Mouse (Mus musculus): ENCODE results near the gene Sval2. TPM values are rescaled to one million over a fixed set of nuclear protein-coding genes. Genes with fewer than 3 reads are reported as not detected.

The Sval2 gene
- polyA plus RNA-seq (2014; fragmentation: Nextera tagmentation; extraction: Ambion mirVana) = not detected in 2 replicates

- WGBS = 88% methylated on average over 3 of the region's 3 CpGs
- no peaks in the 10 kb centered on the region for H3K9me3 ChIP-seq (ENCODE audit: control insufficient read depth, low read length)
- no peaks in the 10 kb centered on the region for H3K4me1 ChIP-seq (ENCODE audit: control insufficient read depth, insufficient read depth, low read length)
- no peak within 1 kb of the TSS for H3K4me2 ChIP-seq (ENCODE audit: low read depth, low read length)
- no peaks in the 10 kb centered on the region for H3K27me3 ChIP-seq (ENCODE audit: control insufficient read depth, insufficient read depth, low read length)
- no peaks in the 10 kb centered on the region for H3K36me3 ChIP-seq (ENCODE audit: control insufficient read depth, insufficient read depth, low read length)
- no peak within 1 kb of the TSS for H3K27ac ChIP-seq (ENCODE audit: low read depth, low read length)
- no peak within 1 kb of the TSS for H3K4me3 ChIP-seq (ENCODE audit: low read depth, low read length)
- H3K9ac ChIP-seq (replicated peaks; ENCODE audit: low read depth, low read length) = no peak within 1 kb of the TSS
- no peak for ATAC-seq (ENCODE audit: low read depth)
Observed at GRCm38 (mm10) chr6:41852689-41853088, at the start of gene Sval2. TSS of gene Sval2 (plus strand) at chr6:41852989.

GRCm38 (mm10) chr6:41824086-41824485, 28.7 kb upstream of the Sval2 start:
- ATAC-seq (ENCODE audit: low read depth) = no peak
- Histone ChIP-seq H3K27ac (ENCODE audit: low read depth, low read length) (no peak overlapping the region), H3K36me3 (ENCODE audit: control insufficient read depth, insufficient read depth, low read length) (no peaks in the 10 kb centered on the region), H3K4me2 (ENCODE audit: low read depth, low read length) (no peak overlapping the region), H3K27me3 (ENCODE audit: control insufficient read depth, insufficient read depth, low read length) (no peaks in the 10 kb centered on the region), H3K9me3 (ENCODE audit: control insufficient read depth, low read length) (no peaks in the 10 kb centered on the region), H3K4me3 (ENCODE audit: low read depth, low read length) (no peak overlapping the region), H3K9ac (replicated peaks; ENCODE audit: low read depth, low read length) (no peak overlapping the region), H3K4me1 (ENCODE audit: control insufficient read depth, insufficient read depth, low read length) (no peaks in the 10 kb centered on the region)

- Histone ChIP-seq H3K4me1 (ENCODE audit: control insufficient read depth, insufficient read depth, low read length) (no peaks in the 10 kb centered on the region), H3K9me3 (ENCODE audit: control insufficient read depth, low read length) (no peaks in the 10 kb centered on the region), H3K27ac (ENCODE audit: low read depth, low read length) (no peak overlapping the region), H3K9ac (replicated peaks; ENCODE audit: low read depth, low read length) (no peak overlapping the region), H3K4me2 (ENCODE audit: low read depth, low read length) (no peak overlapping the region), H3K36me3 (ENCODE audit: control insufficient read depth, insufficient read depth, low read length) (no peaks in the 10 kb centered on the region), H3K27me3 (ENCODE audit: control insufficient read depth, insufficient read depth, low read length) (no peaks in the 10 kb centered on the region), H3K4me3 (ENCODE audit: low read depth, low read length) (no peak overlapping the region)
- no peak for ATAC-seq (ENCODE audit: low read depth)
- 92% methylated on average over 2 of the region's 2 CpGs for WGBS
Observed at GRCm38 (mm10) chr6:41829516-41829915, 23.3 kb upstream of the Sval2 start.

GRCm38 (mm10) chr6:41847235-41847634, 5.6 kb upstream of the Sval2 start, which contains the start of gene Pip:
TSS of gene Pip (plus strand) at chr6:41847535.
- H3K27me3 ChIP-seq (ENCODE audit: control insufficient read depth, insufficient read depth, low read length) = no peaks in the 10 kb centered on the region
- H3K9me3 ChIP-seq (ENCODE audit: control insufficient read depth, low read length) = no peaks in the 10 kb centered on the region
- no peak within 1 kb of the TSS for H3K9ac ChIP-seq (replicated peaks; ENCODE audit: low read depth, low read length)
- WGBS = 95% methylated on average over 2 of the region's 2 CpGs
- no peak for ATAC-seq (ENCODE audit: low read depth)
- no peaks in the 10 kb centered on the region for H3K4me1 ChIP-seq (ENCODE audit: control insufficient read depth, insufficient read depth, low read length)
- no peaks in the 10 kb centered on the region for H3K36me3 ChIP-seq (ENCODE audit: control insufficient read depth, insufficient read depth, low read length)
- H3K27ac ChIP-seq (ENCODE audit: low read depth, low read length) = no peak within 1 kb of the TSS
- H3K4me2 ChIP-seq (ENCODE audit: low read depth, low read length) = no peak within 1 kb of the TSS
- no peak within 1 kb of the TSS for H3K4me3 ChIP-seq (ENCODE audit: low read depth, low read length)

GRCm38 (mm10) chr6:41864038-41864437, 11.2 kb downstream of the Sval2 start:
- 83% methylated on average over 2 of the region's 2 CpGs for WGBS
- no peaks in the 10 kb centered on the region for H3K9me3 ChIP-seq (ENCODE audit: control insufficient read depth, low read length)
- H3K4me1 ChIP-seq (ENCODE audit: control insufficient read depth, insufficient read depth, low read length) = no peaks in the 10 kb centered on the region
- H3K27me3 ChIP-seq (ENCODE audit: control insufficient read depth, insufficient read depth, low read length) = no peaks in the 10 kb centered on the region
- no peak overlapping the region for H3K4me2 ChIP-seq (ENCODE audit: low read depth, low read length)
- no peak overlapping the region for H3K4me3 ChIP-seq (ENCODE audit: low read depth, low read length)
- no peaks in the 10 kb centered on the region for H3K36me3 ChIP-seq (ENCODE audit: control insufficient read depth, insufficient read depth, low read length)
- no peak for ATAC-seq (ENCODE audit: low read depth)
- H3K27ac ChIP-seq (ENCODE audit: low read depth, low read length) = no peak overlapping the region
- H3K9ac ChIP-seq (replicated peaks; ENCODE audit: low read depth, low read length) = no peak overlapping the region

- H3K27me3 ChIP-seq (ENCODE audit: control insufficient read depth, insufficient read depth, low read length) = no peaks in the 10 kb centered on the region
- no peak overlapping the region for H3K27ac ChIP-seq (ENCODE audit: low read depth, low read length)
- ATAC-seq (ENCODE audit: low read depth) = no peak
- no peak overlapping the region for H3K4me3 ChIP-seq (ENCODE audit: low read depth, low read length)
- 88% methylated on average over 5 of the region's 5 CpGs for WGBS
- no peak overlapping the region for H3K9ac ChIP-seq (replicated peaks; ENCODE audit: low read depth, low read length)
- no peaks in the 10 kb centered on the region for H3K36me3 ChIP-seq (ENCODE audit: control insufficient read depth, insufficient read depth, low read length)
- no peak overlapping the region for H3K4me2 ChIP-seq (ENCODE audit: low read depth, low read length)
- H3K9me3 ChIP-seq (ENCODE audit: control insufficient read depth, low read length) = no peaks in the 10 kb centered on the region
- H3K4me1 ChIP-seq (ENCODE audit: control insufficient read depth, insufficient read depth, low read length) = no peaks in the 10 kb centered on the region
Observed at GRCm38 (mm10) chr6:41911625-41912024, 58.8 kb downstream of the Sval2 start.

Other genes starting within 250 kb of the Sval2 start
- gene Ephb6, start 247.5 kb upstream of the Sval2 start, polyA plus RNA-seq (2014; fragmentation: Nextera tagmentation; extraction: Ambion mirVana) = 30.4 and 40.3 TPM in 2 replicates
- gene Trpv6, start 216.6 kb upstream of the Sval2 start, polyA plus RNA-seq (2014; fragmentation: Nextera tagmentation; extraction: Ambion mirVana) = 1.0 and 1.4 TPM in 2 replicates
- gene Trpv5, start 172.2 kb upstream of the Sval2 start, polyA plus RNA-seq (2014; fragmentation: Nextera tagmentation; extraction: Ambion mirVana) = not detected in 2 replicates
- gene Llcfc1, start 168.6 kb upstream of the Sval2 start, polyA plus RNA-seq (2014; fragmentation: Nextera tagmentation; extraction: Ambion mirVana) = not detected in 2 replicates
- gene Kel, start 148.7 kb upstream of the Sval2 start, polyA plus RNA-seq (2014; fragmentation: Nextera tagmentation; extraction: Ambion mirVana) = 0.31 and 0.37 TPM in 2 replicates
- not detected in 2 replicates for gene Olfr459, start 77.8 kb upstream of the Sval2 start, polyA plus RNA-seq (2014; fragmentation: Nextera tagmentation; extraction: Ambion mirVana)
- not detected in 2 replicates for gene Pip, start 5.5 kb upstream of the Sval2 start, polyA plus RNA-seq (2014; fragmentation: Nextera tagmentation; extraction: Ambion mirVana)
- not detected in 2 replicates for gene Sval1, start 98.6 kb downstream of the Sval2 start, polyA plus RNA-seq (2014; fragmentation: Nextera tagmentation; extraction: Ambion mirVana)
- not detected in 2 replicates for gene Sval3, start 115.2 kb downstream of the Sval2 start, polyA plus RNA-seq (2014; fragmentation: Nextera tagmentation; extraction: Ambion mirVana)
- gene Sva, start 185.4 kb downstream of the Sval2 start, polyA plus RNA-seq (2014; fragmentation: Nextera tagmentation; extraction: Ambion mirVana) = not detected in 2 replicates

Measured in neural tube, embryonic 14.5 days (tissue).